In genomic region chr4:124959062-124959461, GRCm38 (mm10) we compare ENCODE assay signal across 13 mouse cellular contexts. TPM values are rescaled to one million over a fixed set of nuclear protein-coding genes. Genes with fewer than 3 reads are reported as not detected.
DNase-seq lines count a peak whose midpoint lies in the region; ATAC-seq and TF ChIP-seq lines count a peak whose summit lies in the region.
"Had no signal": no experiment of that assay in that cellular context is flagged by ENCODE, and none has a peak within 500 bp of the region (broad histone marks: within the 10 kb centered on the region; RNA-seq: fewer than 3 reads in every experiment).

No protein-coding gene starts in this region.

- intact Hi-C loops in heart, postnatal 10 days (cut with DNase I), result no loop called here

- no peak for TF ChIP-seq POLR2A in thymus, adult 2 months (IDR thresholded peaks at IDR 0.05; ENCODE audit: control insufficient read depth, extremely low read depth, insufficient read depth, low read length, poor library complexity)

- no peak overlapping the region for H3K4me2 ChIP-seq in forebrain, embryonic 15.5 days (replicated peaks)
- H3K4me2 ChIP-seq in forebrain, embryonic 13.5 days, result no peak overlapping the region
- H3K4me2 ChIP-seq: embryonic facial prominence, embryonic 12.5 days; limb, embryonic 12.5 days; neural tube, embryonic 13.5 days had no signal

- TF ChIP-seq CTCF in thymus, adult 2 months (IDR thresholded peaks at IDR 0.05; ENCODE audit: borderline replicate concordance, control insufficient read depth, extremely low read depth, insufficient read depth, low read length, poor library complexity), result no peak

- H3K4me1 ChIP-seq in thymus, adult 2 months (replicated peaks; ENCODE audit: control insufficient read depth, insufficient read depth, low read length), result no peaks in the 10 kb centered on the region
- no peaks in the 10 kb centered on the region for H3K4me1 ChIP-seq in forebrain, embryonic 15.5 days
- H3K4me1 ChIP-seq in forebrain, embryonic 13.5 days, result no peaks in the 10 kb centered on the region
- H3K4me1 ChIP-seq: neural tube, embryonic 13.5 days had no signal

- WGBS in thymus, adult 2 months, result 75% methylated on average over 11 of the region's 11 CpGs
- WGBS in forebrain, embryonic 15.5 days, result 81% methylated on average over 11 of the region's 11 CpGs
- WGBS in forebrain, embryonic 13.5 days, result 71% methylated on average over 11 of the region's 11 CpGs

- no peaks in the 10 kb centered on the region for H3K9me3 ChIP-seq in forebrain, embryonic 15.5 days
- H3K9me3 ChIP-seq in forebrain, embryonic 13.5 days (replicated peaks), result no peaks in the 10 kb centered on the region
- H3K9me3 ChIP-seq: limb, embryonic 12.5 days; neural tube, embryonic 13.5 days had no signal

- no peak overlapping the region for H3K4me3 ChIP-seq in thymus, adult 2 months (ENCODE audit: control insufficient read depth, insufficient read depth, low read length)
- H3K4me3 ChIP-seq in forebrain, embryonic 15.5 days, result no peak overlapping the region
- no peak overlapping the region for H3K4me3 ChIP-seq in forebrain, embryonic 13.5 days
- H3K4me3 ChIP-seq: embryonic facial prominence, embryonic 12.5 days; limb, embryonic 12.5 days; neural tube, embryonic 13.5 days had no signal

- DNase-seq in gastrocnemius, postnatal 25 days, result peak; percentile 39
- no peak for DNase-seq in gastrocnemius, adult 18-20 months (ENCODE audit: low spot score)
- peak; percentile 84 for DNase-seq in adipocyte (ENCODE audit: low spot score)
- DNase-seq in heart, postnatal 10 days, result peak; percentile 25 to 36
- peak; percentile 75 to 82 for DNase-seq in kidney, postnatal 4 days
- DNase-seq in thymus, adult 2 months, result no peak

- no peaks in the 10 kb centered on the region for H3K36me3 ChIP-seq in thymus, adult 2 months (ENCODE audit: control insufficient read depth, insufficient read depth, low read length)
- no peaks in the 10 kb centered on the region for H3K36me3 ChIP-seq in forebrain, embryonic 15.5 days
- no peaks in the 10 kb centered on the region for H3K36me3 ChIP-seq in forebrain, embryonic 13.5 days (ENCODE audit: poor library complexity, severe bottlenecking)
- H3K36me3 ChIP-seq: embryonic facial prominence, embryonic 12.5 days; limb, embryonic 12.5 days; neural tube, embryonic 13.5 days had no signal

- H3K27me3 ChIP-seq in thymus, adult 2 months (ENCODE audit: control insufficient read depth, insufficient read depth, low read length), result no peaks in the 10 kb centered on the region
- no peaks in the 10 kb centered on the region for H3K27me3 ChIP-seq in forebrain, embryonic 15.5 days
- H3K27me3 ChIP-seq in forebrain, embryonic 13.5 days, result no peaks in the 10 kb centered on the region
- H3K27me3 ChIP-seq: neural tube, embryonic 13.5 days had no signal

- no peak for ATAC-seq in forebrain, embryonic 15.5 days (replicated peaks)
- no peak for ATAC-seq in forebrain, embryonic 13.5 days
- ATAC-seq: Patski had no signal

- no peak overlapping the region for H3K27ac ChIP-seq in thymus, adult 2 months (ENCODE audit: control insufficient read depth, insufficient read depth, low read length)
- no peak overlapping the region for H3K27ac ChIP-seq in forebrain, embryonic 15.5 days (replicated peaks)
- H3K27ac ChIP-seq in forebrain, embryonic 13.5 days, result no peak overlapping the region
- H3K27ac ChIP-seq: embryonic facial prominence, embryonic 12.5 days; limb, embryonic 12.5 days; neural tube, embryonic 13.5 days had no signal

- H3K9ac ChIP-seq in forebrain, embryonic 15.5 days (replicated peaks), result no peak overlapping the region
- H3K9ac ChIP-seq in forebrain, embryonic 13.5 days, result no peak overlapping the region
- H3K9ac ChIP-seq: embryonic facial prominence, embryonic 12.5 days; limb, embryonic 12.5 days; neural tube, embryonic 13.5 days had no signal

RNA-seq across cellular contexts. Expression of gene Cdca8, which starts 20.0 kb away (rescaled TPM):
- under 1 TPM; 0.61 to 0.99 TPM for total RNA-seq in gastrocnemius, postnatal 25 days (2021)
- under 1 TPM in 1 of 2 experiments, not detected in 1; 0.62 TPM for total RNA-seq in gastrocnemius, adult 18-20 months (2021)
- total RNA-seq in heart, postnatal 10 days (2021), result 10 to 100 TPM; 15.4 to 16.6 TPM
- polyA plus RNA-seq in thymus, adult 2 months (2012; rRNA removed), result 79.4 and 102 TPM in 2 replicates
- 81.4 and 87.0 TPM in 2 replicates for polyA plus RNA-seq in forebrain, embryonic 15.5 days (2015; fragmentation: Nextera tagmentation; extraction: Ambion mirVana)
- 172 and 179 TPM in 2 replicates for polyA plus RNA-seq in forebrain, embryonic 13.5 days (2015; fragmentation: Nextera tagmentation; extraction: Ambion mirVana)

RNA-seq across cellular contexts. Expression of gene 9930104L06Rik, which starts 22.2 kb away (rescaled TPM):
- 1 to 10 TPM; 6.7 to 6.8 TPM for total RNA-seq in gastrocnemius, postnatal 25 days (2021)
- total RNA-seq in gastrocnemius, adult 18-20 months (2021), result 1 to 10 TPM; 6.2 to 6.5 TPM
- total RNA-seq in heart, postnatal 10 days (2021), result 10 to 100 TPM; 10.7 to 11.2 TPM
- 18.3 and 21.6 TPM in 2 replicates for polyA plus RNA-seq in thymus, adult 2 months (2012; rRNA removed)
- 16.2 and 20.0 TPM in 2 replicates for polyA plus RNA-seq in forebrain, embryonic 15.5 days (2015; fragmentation: Nextera tagmentation; extraction: Ambion mirVana)
- 13.9 and 16.3 TPM in 2 replicates for polyA plus RNA-seq in forebrain, embryonic 13.5 days (2015; fragmentation: Nextera tagmentation; extraction: Ambion mirVana)

RNA-seq across cellular contexts. Expression of gene Rspo1, which starts 27.2 kb away (rescaled TPM):
- under 1 TPM; 0.41 to 0.72 TPM for total RNA-seq in gastrocnemius, postnatal 25 days (2021)
- total RNA-seq in gastrocnemius, adult 18-20 months (2021), result under 1 TPM; 0.23 to 0.59 TPM
- total RNA-seq in heart, postnatal 10 days (2021), result 1 to 10 TPM; 3.4 to 5.6 TPM
- polyA plus RNA-seq in thymus, adult 2 months (2012; rRNA removed), result 2.2 and 2.3 TPM in 2 replicates
- polyA plus RNA-seq in forebrain, embryonic 15.5 days (2015; fragmentation: Nextera tagmentation; extraction: Ambion mirVana), result 2.7 and 4.5 TPM in 2 replicates
- 4.9 and 8.5 TPM in 2 replicates for polyA plus RNA-seq in forebrain, embryonic 13.5 days (2015; fragmentation: Nextera tagmentation; extraction: Ambion mirVana)
- total RNA-seq: megakaryocyte-erythroid progenitor cell, adult 5-6 weeks had no signal
- polyA plus RNA-seq: Patski had no signal

RNA-seq across cellular contexts. Expression of gene Gnl2, which starts 57.3 kb away (rescaled TPM):
- 10 to 100 TPM; 25.0 to 25.7 TPM for total RNA-seq in gastrocnemius, postnatal 25 days (2021)
- 10 to 100 TPM; 30.8 to 31.1 TPM for total RNA-seq in gastrocnemius, adult 18-20 months (2021)
- total RNA-seq in heart, postnatal 10 days (2021), result 10 to 100 TPM; 36.0 to 37.0 TPM
- polyA plus RNA-seq in thymus, adult 2 months (2012; rRNA removed), result 17.9 and 18.3 TPM in 2 replicates
- 93.6 and 95.8 TPM in 2 replicates for polyA plus RNA-seq in forebrain, embryonic 15.5 days (2015; fragmentation: Nextera tagmentation; extraction: Ambion mirVana)
- polyA plus RNA-seq in forebrain, embryonic 13.5 days (2015; fragmentation: Nextera tagmentation; extraction: Ambion mirVana), result 83.2 and 90.8 TPM in 2 replicates

Comparison
In these comparisons a context has a peak if more than half of its experiments do, and no peak if none do; other contexts are left out.
1. DNase-seq: peak in gastrocnemius, postnatal 25 days (single experiment), adipocyte (single experiment), heart, postnatal 10 days (2 of 2) and kidney, postnatal 4 days (2 of 2); none in gastrocnemius, adult 18-20 months (single experiment) and thymus, adult 2 months (single experiment).
2. RNA of gene Cdca8, which starts 20.0 kb away (total RNA-seq): 15.4 to 16.6 TPM in heart, postnatal 10 days; 0.61 to 0.99 TPM in gastrocnemius, postnatal 25 days and 0.62 TPM in gastrocnemius, adult 18-20 months; every median in the first group is over 4 times any median in the second.